Mouse (Mus musculus) liver, embryonic 13.5 days (tissue): ENCODE measurements around the gene Gm21762. TPM values are rescaled to one million over a fixed set of nuclear protein-coding genes. Genes with fewer than 3 reads are reported as not detected.
"Not testable (repeated sequence)": the region's sequence is repeated elsewhere in the genome, so short reads cannot be mapped to it uniquely, and the experiment has no call there.

Source experiments
- ATAC-seq: fragments of 200-750 bp; cut with Nextera tagmentation; 2 replicates; pipeline ENCODE4 v1.8.0; 2017; ENCODE audit warnings: low read depth, mild to moderate bottlenecking, moderate number of reproducible peaks, moderate library complexity
- DNase-seq: peaks from one replicate; pipeline ENCODE4 v3.0.0; 2022
- H3K27ac ChIP-seq: fragments of 300-500 bp; sonication (generic); 2 replicates; pipeline ENCODE4 v1.5.1; 2015; ENCODE audit warnings: moderate library complexity, mild to moderate bottlenecking, inconsistent platforms
- H3K27me3 ChIP-seq: fragments of 300-500 bp; sonication (generic); 2 replicates; pipeline ENCODE4 v1.6.1; 2015; ENCODE audit warnings: mild to moderate bottlenecking, inconsistent platforms
- H3K36me3 ChIP-seq: fragments of 300-500 bp; sonication (generic); 2 replicates; pipeline ENCODE4 v1.6.1; 2015; ENCODE audit warnings: mild to moderate bottlenecking, inconsistent platforms
- H3K4me1 ChIP-seq: fragments of 300-500 bp; sonication (generic); replicated peaks from 2 replicates; pipeline ENCODE4 v1.6.1; 2015; ENCODE audit warnings: inconsistent platforms
- H3K4me2 ChIP-seq: fragments of 300-500 bp; sonication (generic); 2 replicates; pipeline ENCODE4 v1.6.1; 2015; ENCODE audit warnings: inconsistent platforms, mild to moderate bottlenecking, moderate library complexity
- H3K4me3 ChIP-seq: fragments of 300-500 bp; sonication (generic); replicated peaks from 2 replicates; pipeline ENCODE4 v1.5.1; 2015; ENCODE audit warnings: mild to moderate bottlenecking, inconsistent platforms
- H3K9ac ChIP-seq: fragments of 300-500 bp; sonication (generic); 2 replicates; pipeline ENCODE4 v1.6.1; 2015; ENCODE audit warnings: mild to moderate bottlenecking, inconsistent platforms
- H3K9me3 ChIP-seq: fragments of 300-500 bp; sonication (generic); replicated peaks from 2 replicates; pipeline ENCODE4 v1.6.1; 2016; ENCODE audit warnings: inconsistent platforms
- WGBS: fragments of 180-500 bp; shearing (Covaris S2); methylation state at CpG from one replicate; pipeline ENCODE4 v1.1.7; 2015; ENCODE audit not compliant: insufficient replicate concordance; 5-methylcytosine and 5-hydroxymethylcytosine counted together
- polyA plus RNA-seq: library from polyadenylated mRNA; unstranded; fragments of >200 nt; fragmentation: Nextera tagmentation; extraction: Ambion mirVana; gene quantifications from 2 replicates; pipeline ENCODE4 v1.2.1, GENCODE M21; 2015

Gene Gm21762
- polyA plus RNA-seq, result not detected in 2 replicates

DNA sequence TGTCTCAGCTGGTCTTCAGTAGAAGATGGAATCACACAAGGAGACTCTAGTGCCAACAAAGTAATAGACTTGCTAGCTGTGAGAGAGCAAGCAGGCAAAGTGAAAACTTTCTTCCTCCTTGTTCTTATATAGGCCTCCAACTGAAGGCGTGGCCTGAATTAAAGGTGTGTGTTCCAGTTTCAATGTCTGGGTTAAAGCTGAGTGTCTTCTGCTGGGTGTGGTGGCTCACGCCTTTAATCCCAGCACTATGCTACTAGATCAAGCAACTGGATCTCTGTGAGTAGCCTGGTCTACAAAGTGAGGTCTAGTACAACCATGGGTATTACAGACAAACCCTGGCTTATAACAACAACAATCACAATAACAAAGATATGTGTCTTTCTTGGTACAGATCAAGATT is at the start of gene Gm21762:
Gm21762 (minus strand) TSS at position 101 of the 400 bp plus-strand sequence.
- not testable (repeated sequence) for H3K4me1 ChIP-seq, H3K9me3 ChIP-seq, H3K4me2 ChIP-seq, H3K27me3 ChIP-seq, H3K4me3 ChIP-seq, H3K27ac ChIP-seq, DNase-seq, H3K9ac ChIP-seq, H3K36me3 ChIP-seq, ATAC-seq
- no CpG with 5 or more reads among the region's 2 CpGs for WGBS

DNA sequence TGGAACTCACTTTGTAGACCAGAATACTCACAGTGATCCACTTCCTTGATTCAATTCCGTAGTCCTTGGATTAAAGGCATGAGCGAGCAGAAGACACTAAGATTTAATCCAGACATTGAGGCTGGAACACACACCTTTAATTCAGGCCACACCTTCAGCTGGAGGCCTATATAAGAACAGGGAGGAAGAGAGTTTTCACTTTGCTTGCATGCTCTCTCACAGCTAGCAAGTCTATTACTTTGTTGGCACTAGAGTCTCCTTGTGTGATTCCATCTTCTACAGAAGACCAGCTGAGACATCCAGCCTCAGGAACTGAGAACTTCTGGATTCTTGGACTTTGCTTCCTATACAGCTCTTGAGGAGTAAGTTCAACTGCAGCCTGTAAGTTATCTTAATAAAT is 47.1 kb upstream of the Gm21762 start, which contains the start of gene AF067061:
AF067061 (plus strand) TSS at position 245 of the 400 bp plus-strand sequence.
- H3K27me3 ChIP-seq, H3K4me1 ChIP-seq, H3K9me3 ChIP-seq, ATAC-seq, H3K4me2 ChIP-seq, H3K9ac ChIP-seq, DNase-seq, H3K27ac ChIP-seq, H3K4me3 ChIP-seq, H3K36me3 ChIP-seq: not testable (repeated sequence)
- WGBS, result 60% methylated on average over 2 of the region's 2 CpGs

DNA sequence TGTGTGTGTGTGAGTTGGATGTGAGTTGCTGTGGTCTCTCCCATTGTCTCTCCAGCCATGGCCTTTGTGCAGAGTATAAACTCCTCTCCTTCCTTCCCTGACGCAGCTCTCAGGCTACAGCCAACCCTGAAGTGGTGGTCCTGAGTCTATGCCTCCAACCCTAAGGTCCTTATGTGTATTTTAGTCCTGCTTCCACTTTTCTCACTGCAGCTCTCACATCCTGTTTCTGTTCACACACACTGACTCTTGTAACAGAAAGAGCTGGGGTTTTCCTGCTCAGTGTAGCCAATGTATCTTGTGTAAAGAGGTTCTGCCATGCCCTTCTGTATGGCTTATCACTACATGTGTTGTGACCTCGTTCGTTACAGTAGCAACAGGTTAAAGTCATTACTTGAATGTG is 44.0 kb upstream of the Gm21762 start:
- not testable (repeated sequence) for H3K27ac ChIP-seq, H3K4me2 ChIP-seq, ATAC-seq, H3K9ac ChIP-seq, H3K9me3 ChIP-seq, H3K4me3 ChIP-seq, DNase-seq, H3K4me1 ChIP-seq, H3K36me3 ChIP-seq, H3K27me3 ChIP-seq
- 36% methylated on average over 3 of the region's 3 CpGs for WGBS

DNA sequence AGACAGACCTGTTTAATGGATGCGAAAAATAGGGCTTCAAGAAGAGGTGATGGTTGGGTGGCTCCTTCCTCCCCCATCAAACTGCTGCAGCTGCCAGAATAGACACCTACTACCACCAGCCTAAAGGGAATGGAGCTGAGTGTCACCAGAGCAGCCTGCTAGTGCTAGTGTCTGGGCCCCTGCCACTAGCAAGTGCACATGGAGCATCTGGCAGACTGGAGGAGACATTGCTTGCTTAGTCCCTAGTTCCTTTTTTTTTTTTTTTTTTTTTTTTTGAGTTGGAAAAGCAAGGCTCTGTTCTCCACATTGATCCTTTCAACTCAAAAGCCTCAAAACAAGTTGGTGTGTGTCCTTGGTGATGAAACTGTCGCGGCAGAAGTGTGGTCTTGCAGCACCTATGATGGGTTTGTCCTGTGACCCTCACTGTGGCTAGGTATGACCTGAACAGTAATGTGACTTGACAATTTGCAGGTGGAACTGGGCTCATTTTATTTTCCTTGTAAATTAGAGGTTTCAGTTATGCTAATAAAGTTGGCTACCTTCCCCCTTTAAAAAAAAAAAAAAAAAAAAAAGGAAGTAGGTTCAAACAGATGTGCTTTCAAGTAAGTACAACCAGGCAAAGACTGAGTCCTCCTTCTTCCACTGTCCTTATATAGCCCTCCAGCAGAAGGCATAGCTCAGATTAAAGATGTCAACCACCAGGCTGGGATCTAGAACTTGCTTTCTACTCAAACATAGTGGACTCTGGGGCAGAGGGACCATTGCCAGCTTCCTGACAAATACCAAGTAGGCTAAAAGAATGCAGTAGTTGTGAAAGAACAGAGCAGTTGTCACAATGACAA is 43.3 kb upstream of the Gm21762 start:
- 62% methylated on average over 3 of the region's 3 CpGs for WGBS
- not testable (repeated sequence) for H3K4me3 ChIP-seq, H3K4me2 ChIP-seq, DNase-seq, H3K9ac ChIP-seq, ATAC-seq, H3K27ac ChIP-seq, H3K36me3 ChIP-seq, H3K27me3 ChIP-seq, H3K9me3 ChIP-seq, H3K4me1 ChIP-seq

DNA sequence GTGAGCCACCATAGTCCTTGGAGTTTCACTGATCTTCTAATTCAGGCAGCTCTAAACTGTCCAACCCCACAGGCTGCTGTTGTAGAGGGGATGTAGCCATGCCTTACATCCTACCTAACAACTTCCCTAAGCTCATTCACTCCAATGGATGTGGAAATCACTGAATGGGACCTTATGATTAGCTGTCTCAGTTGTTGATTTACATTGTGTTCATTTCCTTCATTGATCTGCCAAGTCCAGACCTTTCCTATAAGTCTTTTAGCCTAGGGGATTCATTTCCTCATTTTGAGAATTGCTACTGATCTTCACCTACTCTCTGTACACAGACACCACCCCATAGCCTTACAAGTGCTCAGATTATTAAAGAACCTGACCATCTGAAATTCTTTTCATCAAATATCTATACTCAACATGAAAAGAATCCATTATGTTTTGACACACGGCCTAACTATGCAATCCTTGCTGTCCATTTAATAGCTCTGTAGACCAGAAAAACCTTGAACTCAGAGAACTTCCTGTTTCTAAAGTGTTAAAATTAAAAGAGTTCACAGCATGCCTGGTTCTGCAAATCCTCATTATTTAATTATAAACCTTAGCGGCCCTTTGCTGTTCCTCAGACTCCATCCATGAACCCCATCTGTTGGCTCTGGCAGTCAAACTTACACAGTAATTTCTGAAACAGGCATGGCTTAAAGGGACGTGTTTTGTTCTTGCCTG is 35.6 kb upstream of the Gm21762 start:
- ATAC-seq, H3K4me1 ChIP-seq, H3K36me3 ChIP-seq, DNase-seq, H3K27me3 ChIP-seq, H3K4me3 ChIP-seq, H3K9ac ChIP-seq, H3K9me3 ChIP-seq, H3K4me2 ChIP-seq, H3K27ac ChIP-seq: not testable (repeated sequence)
- WGBS, result 56% methylated on average over 2 of the region's 3 CpGs

DNA sequence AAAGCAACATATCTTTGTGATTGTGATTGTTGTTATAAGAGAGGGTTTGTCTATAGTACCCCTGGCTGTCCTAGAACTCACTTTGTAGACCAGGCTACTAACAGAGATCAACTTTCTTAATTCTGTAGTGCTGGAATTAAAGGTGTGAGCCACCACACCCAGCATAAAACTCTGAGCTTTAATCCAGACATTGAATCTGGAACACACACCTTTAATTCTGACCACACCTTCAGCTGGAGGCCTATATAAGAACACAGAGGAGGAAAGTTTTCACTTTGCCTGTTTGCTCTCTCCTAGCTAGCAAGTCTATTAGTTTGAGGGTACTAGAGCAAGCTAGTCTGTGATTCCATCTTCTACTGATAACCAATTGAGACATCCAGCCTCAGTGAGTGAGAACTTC is 23.1 kb upstream of the Gm21762 start, which contains the start of gene Gm21731:
Gm21731 (plus strand) TSS at position 301 of the 400 bp plus-strand sequence.
- not testable (repeated sequence) for H3K4me3 ChIP-seq, H3K9me3 ChIP-seq, H3K9ac ChIP-seq, H3K36me3 ChIP-seq, ATAC-seq, H3K4me2 ChIP-seq, H3K27me3 ChIP-seq, DNase-seq, H3K4me1 ChIP-seq, H3K27ac ChIP-seq

DNA sequence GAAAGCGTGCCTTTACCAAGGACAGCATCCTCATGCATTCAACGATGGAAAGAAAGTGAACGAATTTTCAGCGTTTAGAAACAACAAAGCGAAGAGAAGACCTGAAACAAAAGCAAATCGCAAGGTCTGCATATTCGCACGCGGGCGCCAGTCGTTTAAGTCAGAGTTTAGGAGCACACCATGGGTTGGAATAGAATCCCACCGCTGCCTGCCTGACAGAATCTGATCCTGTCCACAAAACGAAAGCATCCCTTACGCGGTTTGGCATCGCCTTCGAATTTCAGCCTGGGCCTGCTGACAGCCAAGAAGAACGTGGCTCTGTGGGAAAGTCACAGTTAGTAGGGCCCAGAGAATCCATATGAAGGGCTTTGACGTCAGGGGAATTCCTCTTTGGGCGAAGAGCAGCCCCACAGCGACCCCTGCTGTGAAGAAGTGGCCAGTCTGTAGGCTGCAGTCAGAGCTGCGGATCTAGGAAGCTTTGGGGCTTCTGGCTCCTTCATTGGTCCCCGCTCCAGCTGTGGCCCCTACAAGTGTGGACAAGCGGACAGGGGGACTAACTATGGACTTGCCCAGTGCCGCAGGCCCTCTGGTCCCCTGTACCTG is 16.8 kb upstream of the Gm21762 start:
- not testable (repeated sequence) for H3K9ac ChIP-seq, H3K27me3 ChIP-seq, H3K4me3 ChIP-seq, ATAC-seq, H3K27ac ChIP-seq, H3K4me1 ChIP-seq, DNase-seq, H3K4me2 ChIP-seq, H3K36me3 ChIP-seq, H3K9me3 ChIP-seq
- 61% methylated on average over 12 of the region's 25 CpGs for WGBS

DNA sequence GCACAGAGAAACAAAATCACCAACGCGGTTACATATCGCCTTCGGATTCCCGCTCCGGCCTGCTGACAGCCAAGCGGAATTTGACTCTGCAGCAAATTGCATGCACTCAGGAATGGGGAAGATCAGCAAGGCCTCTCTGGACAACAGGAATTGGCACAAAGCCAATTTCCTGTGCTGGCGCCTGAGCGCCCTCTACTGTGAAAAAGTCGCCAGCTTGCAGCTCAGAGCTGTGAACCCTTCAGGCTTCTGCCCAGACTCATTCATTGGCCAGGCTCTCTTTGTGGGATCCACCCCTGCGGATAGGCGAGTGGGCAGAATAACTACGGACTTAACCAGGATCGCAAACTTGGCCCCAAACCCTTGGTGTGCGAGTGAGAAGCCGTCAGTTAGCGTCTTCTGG is 16.1 kb upstream of the Gm21762 start:
- H3K9ac ChIP-seq, H3K4me3 ChIP-seq, H3K36me3 ChIP-seq, DNase-seq, H3K27me3 ChIP-seq, ATAC-seq, H3K4me1 ChIP-seq, H3K27ac ChIP-seq, H3K9me3 ChIP-seq, H3K4me2 ChIP-seq: not testable (repeated sequence)
- 92% methylated on average over 17 of the region's 17 CpGs for WGBS

DNA sequence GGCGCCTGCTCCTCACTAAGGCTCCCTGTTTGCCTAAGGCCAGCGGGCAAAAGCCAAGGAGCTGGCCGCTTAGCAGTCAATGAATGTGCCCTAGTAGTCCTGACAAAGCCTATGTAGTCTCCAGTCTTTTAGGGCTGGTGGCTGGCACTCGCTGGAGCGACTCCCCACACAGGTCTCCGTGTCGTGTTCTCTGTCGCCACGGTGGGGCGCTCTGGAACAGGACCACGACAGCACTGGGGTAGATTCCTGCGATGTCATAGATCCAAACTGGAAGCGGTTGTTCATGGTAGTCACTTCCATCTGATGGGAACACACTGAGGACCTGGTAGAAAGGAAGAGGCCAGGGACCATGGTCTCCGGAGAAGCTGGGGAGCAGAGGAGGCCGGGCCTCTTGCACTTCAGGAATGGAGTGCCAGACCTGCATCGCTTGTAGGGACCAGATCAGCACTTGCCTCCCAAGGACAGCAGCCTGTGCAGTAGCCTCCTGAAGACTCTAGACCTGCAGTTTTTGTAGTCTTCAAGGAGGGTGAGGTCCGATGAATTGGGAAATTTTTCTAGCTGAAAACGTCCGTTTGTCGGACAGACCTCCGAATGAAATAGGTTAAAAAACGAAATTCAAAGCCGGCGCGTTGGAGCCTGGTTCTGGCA is 7.4 kb upstream of the Gm21762 start:
- H3K36me3 ChIP-seq, ATAC-seq, H3K4me3 ChIP-seq, H3K27ac ChIP-seq, H3K4me2 ChIP-seq, DNase-seq, H3K4me1 ChIP-seq, H3K27me3 ChIP-seq, H3K9ac ChIP-seq, H3K9me3 ChIP-seq: not testable (repeated sequence)
- 84% methylated on average over 16 of the region's 25 CpGs for WGBS

DNA sequence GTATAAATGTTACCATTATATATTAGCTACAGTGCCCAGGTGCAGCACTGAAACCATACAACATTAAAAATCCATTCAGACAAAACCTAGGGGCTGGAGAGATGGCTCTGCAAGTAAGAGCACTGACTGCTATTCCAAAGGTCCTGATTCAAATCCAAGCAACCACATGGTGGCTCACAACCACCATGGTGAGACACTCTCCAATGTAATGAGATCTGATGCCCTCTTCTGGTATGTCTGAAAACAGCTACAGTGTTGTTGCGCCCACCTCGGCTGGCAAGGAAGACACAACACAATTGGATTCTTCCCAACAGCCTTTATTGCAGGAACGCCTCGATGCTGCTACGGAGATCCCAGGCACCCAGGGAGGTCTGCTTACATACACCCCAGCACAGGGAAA is 5.2 kb upstream of the Gm21762 start:
- H3K27me3 ChIP-seq, H3K4me1 ChIP-seq, ATAC-seq, H3K27ac ChIP-seq, H3K4me2 ChIP-seq, H3K36me3 ChIP-seq, H3K9ac ChIP-seq, DNase-seq, H3K9me3 ChIP-seq, H3K4me3 ChIP-seq: not testable (repeated sequence)
- WGBS, result 72% methylated on average over 5 of the region's 5 CpGs

DNA sequence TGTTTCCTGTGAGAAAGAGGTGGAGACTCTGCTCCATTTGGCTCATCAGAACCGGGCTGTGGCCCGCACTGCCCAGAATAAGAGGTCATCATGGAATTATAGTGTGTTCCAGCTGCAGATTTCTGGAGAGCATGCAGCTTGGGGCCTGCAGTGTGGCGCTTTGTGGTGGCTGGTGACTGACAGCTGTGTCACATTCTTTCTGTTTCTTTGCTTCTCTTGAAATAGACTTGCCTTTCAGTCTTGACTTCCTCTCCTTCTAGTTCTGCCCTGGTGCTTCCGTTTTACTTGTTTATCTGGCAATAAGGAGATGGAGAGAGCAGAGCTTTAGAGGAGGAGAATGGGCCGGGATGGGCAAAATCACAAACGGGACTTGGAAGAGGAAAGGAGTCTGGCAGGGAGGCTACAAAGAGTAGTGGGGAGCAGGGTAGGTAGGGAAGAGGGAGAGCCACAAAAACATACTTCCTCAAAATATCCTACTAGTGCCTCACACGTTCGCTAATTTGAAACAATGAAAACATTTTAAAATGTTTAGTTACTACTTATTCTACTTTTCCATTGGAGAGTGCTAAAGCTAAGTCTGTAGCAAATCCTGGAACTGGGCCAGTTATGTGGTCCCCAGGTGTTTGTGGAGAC is 19.4 kb downstream of the Gm21762 start:
- not testable (repeated sequence) for H3K36me3 ChIP-seq, H3K9ac ChIP-seq, H3K4me2 ChIP-seq, H3K9me3 ChIP-seq, H3K27me3 ChIP-seq, H3K4me1 ChIP-seq, H3K27ac ChIP-seq, H3K4me3 ChIP-seq, DNase-seq, ATAC-seq
- 51% methylated on average over 6 of the region's 8 CpGs for WGBS
